Mouse (Mus musculus) kidney, embryonic 14.5 days (tissue): Measurements from ENCODE around the gene Ror2. TPM values are rescaled to one million over a fixed set of nuclear protein-coding genes. Genes with fewer than 3 reads are reported as not detected.

Experiments used
- ATAC-seq: fragments of 200-750 bp; cut with Nextera tagmentation; 2 replicates; pipeline ENCODE4 v1.8.0; 2017; ENCODE audit warnings: moderate number of reproducible peaks, mild to moderate bottlenecking, moderate TSS enrichment, moderate library complexity; ENCODE audit not compliant: low FRiP score, low TSS enrichment
- H3K27ac ChIP-seq: fragments of 300-500 bp; sonication (generic); 2 replicates; pipeline ENCODE4 v1.5.1; 2014; ENCODE audit warnings: low read depth, mild to moderate bottlenecking, low read length, moderate library complexity, mixed read lengths
- H3K27me3 ChIP-seq: fragments of 300-500 bp; sonication (generic); 2 replicates; pipeline ENCODE4 v1.6.1; 2014; ENCODE audit warnings: mild to moderate bottlenecking, low read length; ENCODE audit not compliant: control insufficient read depth, insufficient read depth
- H3K36me3 ChIP-seq: fragments of 300-500 bp; sonication (generic); 2 replicates; pipeline ENCODE4 v1.6.1; 2014; ENCODE audit warnings: low read length, mixed read lengths; ENCODE audit not compliant: control insufficient read depth, insufficient read depth
- H3K4me1 ChIP-seq: fragments of 300-500 bp; sonication (generic); 2 replicates; pipeline ENCODE4 v1.6.1; 2014; ENCODE audit warnings: low read length, mixed read lengths; ENCODE audit not compliant: control insufficient read depth, insufficient read depth
- H3K4me2 ChIP-seq: fragments of 300-500 bp; sonication (generic); replicated peaks from 2 replicates; pipeline ENCODE4 v1.6.1; 2014; ENCODE audit warnings: low read depth, mild to moderate bottlenecking, low read length
- H3K4me3 ChIP-seq: fragments of 300-500 bp; sonication (generic); 2 replicates; pipeline ENCODE4 v1.5.1; 2014; ENCODE audit warnings: mild to moderate bottlenecking, low read length
- H3K9ac ChIP-seq: fragments of 300-500 bp; sonication (generic); 2 replicates; pipeline ENCODE4 v1.6.1; 2014; ENCODE audit warnings: low read depth, mild to moderate bottlenecking, low read length, moderate library complexity
- H3K9me3 ChIP-seq: fragments of 300-500 bp; sonication (generic); 2 replicates; pipeline ENCODE4 v1.6.1; 2016; ENCODE audit warnings: low read length; ENCODE audit not compliant: control insufficient read depth
- WGBS: fragments of 180-500 bp; shearing (Covaris S2); extraction: QIAGEN DNeasy Blood & Tissue Kit; methylation state at CpG from one replicate; pipeline ENCODE4 v1.1.7; 2014; 5-methylcytosine and 5-hydroxymethylcytosine counted together
- polyA plus RNA-seq: library from polyadenylated mRNA; unstranded; fragments of >200 nt; fragmentation: Nextera tagmentation; extraction: Ambion mirVana; gene quantifications from 2 replicates; pipeline ENCODE4 v1.2.1, GENCODE M21; 2014

The Ror2 gene
- polyA plus RNA-seq, 1 experiment from 2014 or later: 7.3 TPM

- no peaks in the 10 kb centered on the region for H3K36me3 ChIP-seq
- H3K27ac ChIP-seq: no peak overlapping the region
- H3K27me3 ChIP-seq: no peaks in the 10 kb centered on the region
- H3K9me3 ChIP-seq: no peaks in the 10 kb centered on the region
- ATAC-seq: no peak
- H3K4me2 ChIP-seq: no peak overlapping the region
- 60% methylated on average over 8 of the region's 8 CpGs for WGBS
- H3K4me1 ChIP-seq: peaks cover 10% of the 10 kb centered on the region; the same call in 1 of the 2 replicates
- no peak overlapping the region for H3K4me3 ChIP-seq
- H3K9ac ChIP-seq: no peak overlapping the region
Measured at GRCm38 (mm10) chr13:53163060-53163459, 122.9 kb downstream of the Ror2 start.

GRCm38 (mm10) chr13:53159501-53159900, 126.4 kb downstream of the Ror2 start:
- no peak for ATAC-seq
- no peak overlapping the region for H3K9ac ChIP-seq
- H3K4me3 ChIP-seq: no peak overlapping the region
- H3K4me2 ChIP-seq: no peak overlapping the region
- no peaks in the 10 kb centered on the region for H3K36me3 ChIP-seq
- no peaks in the 10 kb centered on the region for H3K27me3 ChIP-seq
- no peak overlapping the region for H3K27ac ChIP-seq
- H3K9me3 ChIP-seq: no peaks in the 10 kb centered on the region
- peaks cover 13% of the 10 kb centered on the region; the same call in 1 of the 2 replicates for H3K4me1 ChIP-seq
- WGBS: 79% methylated on average over 5 of the region's 6 CpGs

GRCm38 (mm10) chr13:53158405-53159005, 127.4 kb downstream of the Ror2 start:
- Histone ChIP-seq H3K9ac (no peak overlapping the region), H3K27me3 (no peaks in the 10 kb centered on the region), H3K4me3 (no peak overlapping the region), H3K36me3 (no peaks in the 10 kb centered on the region), H3K4me2 (no peak overlapping the region), H3K9me3 (no peaks in the 10 kb centered on the region), H3K27ac (no peak overlapping the region), H3K4me1 (peaks cover 11% of the 10 kb centered on the region; the same call in 1 of the 2 replicates)
- ATAC-seq: no peak
- 67% methylated on average over 9 of the region's 9 CpGs for WGBS

- Histone ChIP-seq H3K36me3 (no peaks in the 10 kb centered on the region), H3K4me2 (no peak overlapping the region), H3K27ac (no peak overlapping the region), H3K4me3 (no peak overlapping the region), H3K9ac (no peak overlapping the region), H3K27me3 (no peaks in the 10 kb centered on the region), H3K9me3 (no peaks in the 10 kb centered on the region), H3K4me1 (peaks cover 8% of the 10 kb centered on the region; the same call in 1 of the 2 replicates)
- WGBS: 91% methylated on average over 15 of the region's 15 CpGs
- ATAC-seq: no peak
Measured at GRCm38 (mm10) chr13:53156911-53157310, 129.0 kb downstream of the Ror2 start.

GRCm38 (mm10) chr13:53156282-53156681, 129.6 kb downstream of the Ror2 start:
- H3K27me3 ChIP-seq: no peaks in the 10 kb centered on the region
- no peak overlapping the region for H3K4me2 ChIP-seq
- no peaks in the 10 kb centered on the region for H3K9me3 ChIP-seq
- H3K4me3 ChIP-seq: no peak overlapping the region
- H3K27ac ChIP-seq: no peak overlapping the region
- no peak overlapping the region for H3K9ac ChIP-seq
- ATAC-seq: no peak
- 60% methylated on average over 6 of the region's 6 CpGs for WGBS
- H3K4me1 ChIP-seq: peaks cover 8% of the 10 kb centered on the region; the same call in 1 of the 2 replicates
- H3K36me3 ChIP-seq: no peaks in the 10 kb centered on the region

GRCm38 (mm10) chr13:53145511-53145910, 140.4 kb downstream of the Ror2 start:
- WGBS: 63% methylated on average over 3 of the region's 3 CpGs
- Histone ChIP-seq H3K4me3 (no peak overlapping the region), H3K27ac (no peak overlapping the region), H3K36me3 (no peaks in the 10 kb centered on the region), H3K27me3 (no peaks in the 10 kb centered on the region), H3K4me2 (no peak overlapping the region), H3K4me1 (peaks cover 8% of the 10 kb centered on the region), H3K9ac (no peak overlapping the region), H3K9me3 (no peaks in the 10 kb centered on the region)
- no peak for ATAC-seq

- H3K27me3 ChIP-seq: no peaks in the 10 kb centered on the region
- no peak for ATAC-seq
- H3K9ac ChIP-seq: no peak overlapping the region
- H3K9me3 ChIP-seq: peaks cover 6% of the 10 kb centered on the region; the same call in 1 of the 2 replicates
- 8% methylated on average over 5 of the region's 5 CpGs for WGBS
- no peak overlapping the region for H3K4me3 ChIP-seq
- H3K27ac ChIP-seq: no peak overlapping the region
- H3K4me1 ChIP-seq: peaks cover 8% of the 10 kb centered on the region
- H3K4me2 ChIP-seq: no peak overlapping the region
- no peaks in the 10 kb centered on the region for H3K36me3 ChIP-seq
Measured at GRCm38 (mm10) chr13:53143076-53143475, 142.8 kb downstream of the Ror2 start.

GRCm38 (mm10) chr13:53142268-53142667, 143.7 kb downstream of the Ror2 start:
- H3K9ac ChIP-seq: no peak overlapping the region
- no peaks in the 10 kb centered on the region for H3K27me3 ChIP-seq
- peaks cover 8% of the 10 kb centered on the region for H3K4me1 ChIP-seq
- H3K4me2 ChIP-seq: no peak overlapping the region
- H3K9me3 ChIP-seq: peaks cover 8% of the 10 kb centered on the region; the same call in 1 of the 2 replicates
- no peak overlapping the region for H3K27ac ChIP-seq
- H3K4me3 ChIP-seq: no peak overlapping the region
- 72% methylated on average over 10 of the region's 10 CpGs for WGBS
- no peak for ATAC-seq
- no peaks in the 10 kb centered on the region for H3K36me3 ChIP-seq

- Histone ChIP-seq H3K36me3 (no peaks in the 10 kb centered on the region), H3K9ac (no peak overlapping the region), H3K27me3 (no peaks in the 10 kb centered on the region), H3K27ac (no peak overlapping the region), H3K4me1 (peaks cover 8% of the 10 kb centered on the region), H3K4me3 (no peak overlapping the region), H3K9me3 (peaks cover 8% of the 10 kb centered on the region; the same call in 1 of the 2 replicates), H3K4me2 (no peak overlapping the region)
- WGBS: 83% methylated on average over 2 of the region's 2 CpGs
- ATAC-seq: no peak
Measured at GRCm38 (mm10) chr13:53140298-53140697, 145.6 kb downstream of the Ror2 start.
